10 mouse cellular contexts compared by ENCODE assay signal in the genomic region with DNA sequence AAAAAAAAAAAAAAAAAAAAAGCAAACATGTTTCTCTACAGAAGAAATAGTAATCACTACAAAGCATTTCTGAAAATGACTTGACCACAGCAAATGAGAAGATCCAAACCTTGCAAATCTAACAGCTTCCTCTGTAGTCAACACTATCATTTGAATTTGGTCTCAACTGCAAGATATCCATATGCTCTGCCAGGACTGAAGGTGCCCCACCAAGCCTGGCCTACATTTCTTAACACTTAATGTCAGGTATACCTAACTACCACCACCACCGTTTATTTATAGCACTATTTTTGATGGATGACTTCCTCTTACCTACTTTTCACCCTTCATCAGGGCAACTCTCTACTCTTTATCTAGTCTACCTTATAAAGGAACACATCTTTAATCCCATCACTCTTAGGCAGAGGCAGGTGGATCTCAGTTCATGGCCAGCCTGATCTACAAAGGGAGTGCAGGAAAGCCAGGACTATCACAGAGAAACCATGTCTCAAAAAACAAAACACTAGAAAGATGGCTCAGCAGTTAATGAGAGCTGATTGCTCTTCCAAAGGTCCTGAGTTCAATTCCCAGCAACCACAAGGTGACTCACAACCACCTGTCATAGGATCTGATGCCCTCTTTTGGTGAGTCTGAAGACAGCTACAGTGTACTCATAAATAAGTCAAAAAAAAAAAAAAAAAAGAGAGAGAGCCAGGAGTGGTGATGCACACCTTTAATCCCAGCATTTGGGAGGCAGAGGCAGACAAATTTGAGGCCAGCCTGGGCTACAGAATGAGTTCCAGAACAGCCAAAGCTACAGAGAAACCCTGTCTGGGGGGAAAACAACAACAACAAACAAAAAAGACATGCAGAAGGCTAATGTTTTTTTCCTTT. TPM values are rescaled to one million over a fixed set of nuclear protein-coding genes. Genes with fewer than 3 reads are reported as not detected.
A peak's percentile ranks its signal among the peaks of the same experiment; 100 is the strongest.
DNase-seq lines count a peak whose midpoint lies in the region; ATAC-seq lines count a peak whose summit lies in the region.
"Had no signal": no experiment of that assay in that cellular context is flagged by ENCODE, and none has a peak within 500 bp of the region (broad histone marks: within the 10 kb centered on the region; RNA-seq: fewer than 3 reads in every experiment).

No protein-coding gene starts in this region.

- no peak for ATAC-seq in forebrain, embryonic 12.5 days (ENCODE audit: low FRiP score)
- ATAC-seq in liver, embryonic 12.5 days = no peak
- ATAC-seq in megakaryocyte-erythroid progenitor cell, adult 5-6 weeks (replicated peaks; ENCODE audit: low FRiP score, low TSS enrichment, poor library complexity, severe bottlenecking) = no peak

- no peak overlapping the region for H3K27ac ChIP-seq in forebrain, embryonic 12.5 days
- 0 out of 2 replicates have a peak overlapping the region, but pooled peaks have one; percentile 11 for H3K27ac ChIP-seq in liver, embryonic 12.5 days

- H3K4me1 ChIP-seq in forebrain, embryonic 12.5 days = peaks cover 29% of the 10 kb centered on the region
- peaks cover 64% of the 10 kb centered on the region for H3K4me1 ChIP-seq in liver, embryonic 12.5 days

- H3K27me3 ChIP-seq in forebrain, embryonic 12.5 days = no peaks in the 10 kb centered on the region
- no peaks in the 10 kb centered on the region for H3K27me3 ChIP-seq in liver, embryonic 12.5 days (replicated peaks)

- peak overlapping the region; percentile 66 for H3K4me2 ChIP-seq in forebrain, embryonic 12.5 days
- H3K4me2 ChIP-seq in liver, embryonic 12.5 days = peak overlapping the region; percentile 85

- no peaks in the 10 kb centered on the region for H3K9me3 ChIP-seq in forebrain, embryonic 12.5 days
- H3K9me3 ChIP-seq in liver, embryonic 12.5 days (replicated peaks) = no peaks in the 10 kb centered on the region

- peak overlapping the region; percentile 96 for H3K4me3 ChIP-seq in forebrain, embryonic 12.5 days (replicated peaks)
- H3K4me3 ChIP-seq in liver, embryonic 12.5 days = peak overlapping the region; percentile 91

- peaks cover 20% of the 10 kb centered on the region for H3K36me3 ChIP-seq in forebrain, embryonic 12.5 days (replicated peaks)
- peaks cover 43% of the 10 kb centered on the region for H3K36me3 ChIP-seq in liver, embryonic 12.5 days

- WGBS in forebrain, embryonic 12.5 days = 97% methylated on average over 1 of the region's 1 CpGs
- 38% methylated on average over 1 of the region's 1 CpGs for WGBS in liver, embryonic 12.5 days (ENCODE audit: insufficient replicate concordance)

- no peak overlapping the region for H3K9ac ChIP-seq in forebrain, embryonic 12.5 days
- H3K9ac ChIP-seq in liver, embryonic 12.5 days = peak overlapping the region; percentile 98

- peak; percentile 26 for DNase-seq in cerebellum, adult 9-10 months
- no peak for DNase-seq in cerebellum, postnatal 4 days (ENCODE audit: low spot score in 2 of 2)
- peak; percentile 15 for DNase-seq in 3134 (ENCODE audit: extremely low read depth, insufficient read length, low spot score)
- DNase-seq in thymus, postnatal 0 days (ENCODE audit: low spot score) = no peak
- DNase-seq in adrenal gland, adult 8-10 months = no peak
- DNase-seq: cerebellum, postnatal 36 days had no signal

RNA-seq across cellular contexts. Expression of a gene that starts 2.3 kb away (rescaled TPM):
- 870 and 873 TPM in 2 replicates for polyA plus RNA-seq in forebrain, embryonic 12.5 days (2016; fragmentation: Nextera tagmentation; extraction: Ambion mirVana)
- 438 and 448 TPM in 2 replicates for polyA plus RNA-seq in liver, embryonic 12.5 days (2016; fragmentation: Nextera tagmentation; extraction: Ambion mirVana)
- polyA plus RNA-seq in thymus, postnatal 0 days (2015; fragmentation: Nextera tagmentation; extraction: Ambion mirVana) = 536 and 645 TPM in 2 replicates
- 100 to 1,000 TPM; 181 to 335 (median 196) TPM for total RNA-seq in adrenal gland, adult 8-10 months (2022)
- 371 and 420 TPM in 2 replicates for total RNA-seq in megakaryocyte-erythroid progenitor cell, adult 5-6 weeks (2014; fragmentation: Nextera tagmentation)
- 758 and 809 TPM in 2 replicates for total RNA-seq in megakaryocyte-erythroid progenitor cell, adult 5-6 weeks (2017)

RNA-seq across cellular contexts. Expression of a gene that starts 9.0 kb away (rescaled TPM):
- 54.7 and 74.0 TPM in 2 replicates for polyA plus RNA-seq in forebrain, embryonic 12.5 days (2016; fragmentation: Nextera tagmentation; extraction: Ambion mirVana)
- 58.2 and 62.1 TPM in 2 replicates for polyA plus RNA-seq in liver, embryonic 12.5 days (2016; fragmentation: Nextera tagmentation; extraction: Ambion mirVana)
- polyA plus RNA-seq in thymus, postnatal 0 days (2015; fragmentation: Nextera tagmentation; extraction: Ambion mirVana) = 87.6 and 94.0 TPM in 2 replicates
- 1 to 10 TPM in 2 of 4 experiments, under 1 TPM in 2; 0.44 to 2.3 (median 1.4) TPM for total RNA-seq in adrenal gland, adult 8-10 months (2022)
- 1.2 and 9.1 TPM in 2 replicates for total RNA-seq in megakaryocyte-erythroid progenitor cell, adult 5-6 weeks (2014; fragmentation: Nextera tagmentation)
- 5.9 and 7.1 TPM in 2 replicates for total RNA-seq in megakaryocyte-erythroid progenitor cell, adult 5-6 weeks (2017)

RNA-seq across cellular contexts. Expression of a gene that starts 59.3 kb away (rescaled TPM):
- not detected in 2 replicates for polyA plus RNA-seq in forebrain, embryonic 12.5 days (2016; fragmentation: Nextera tagmentation; extraction: Ambion mirVana)
- polyA plus RNA-seq in liver, embryonic 12.5 days (2016; fragmentation: Nextera tagmentation; extraction: Ambion mirVana) = not detected in 2 replicates
- not detected in 2 replicates for polyA plus RNA-seq in thymus, postnatal 0 days (2015; fragmentation: Nextera tagmentation; extraction: Ambion mirVana)
- total RNA-seq in adrenal gland, adult 8-10 months (2022) = not detected
- not detected in 2 replicates for total RNA-seq in megakaryocyte-erythroid progenitor cell, adult 5-6 weeks (2014; fragmentation: Nextera tagmentation)
- not detected in 2 replicates for total RNA-seq in megakaryocyte-erythroid progenitor cell, adult 5-6 weeks (2017)
- total RNA-seq: liver, adult 2 months had no signal
- polyA plus RNA-seq: liver, adult 2 months had no signal

Comparison
In these comparisons a context has a peak if more than half of its experiments do, and no peak if none do; other contexts are left out.
1. DNase-seq: peak in cerebellum, adult 9-10 months (single experiment) and 3134 (single experiment); none in cerebellum, postnatal 4 days (0 of 2), thymus, postnatal 0 days (single experiment) and adrenal gland, adult 8-10 months (single experiment).